Mouse (Mus musculus): ENCODE data around the gene 4930548H24Rik. TPM values are rescaled to one million over a fixed set of nuclear protein-coding genes. Genes with fewer than 3 reads are reported as not detected.

The 4930548H24Rik gene
- not detected in 2 replicates for polyA plus RNA-seq (2015; fragmentation: Nextera tagmentation; extraction: Ambion mirVana)

DNA sequence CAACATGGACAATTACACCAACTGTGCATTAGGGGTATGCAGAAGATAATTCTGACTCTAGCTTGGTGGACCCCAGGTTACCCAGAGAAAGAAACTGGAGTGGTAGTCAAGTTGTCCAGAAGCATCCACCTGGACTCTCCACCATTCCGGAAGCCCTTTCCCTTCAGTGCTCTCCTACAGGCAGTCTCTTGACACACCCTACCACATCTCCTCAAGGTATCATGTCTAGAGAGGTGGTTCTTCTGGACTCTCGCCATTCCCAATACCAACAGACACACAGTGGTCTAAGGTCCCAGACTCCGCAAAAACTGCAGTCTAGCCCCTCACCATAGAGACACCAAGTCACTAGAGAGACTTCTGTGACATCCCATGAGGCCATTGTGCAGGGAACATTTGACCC lies at the start of gene 4930548H24Rik:
Gene 4930548H24Rik (plus strand): TSS at position 301 of the 400 bp plus-strand sequence.
- no peak within 1 kb of the TSS for H3K4me2 ChIP-seq (ENCODE audit: low read depth, low read length)
- no peak within 1 kb of the TSS for H3K4me3 ChIP-seq (replicated peaks; ENCODE audit: low read length)
- no peak for ATAC-seq (ENCODE audit: insufficient read depth, low FRiP score)
- WGBS, result 96% methylated on average over 3 of the region's 3 CpGs
- no peak within 1 kb of the TSS for H3K9ac ChIP-seq (ENCODE audit: low read length)
- H3K9me3 ChIP-seq (replicated peaks; ENCODE audit: control insufficient read depth, low read length), result no peaks in the 10 kb centered on the region
- no peaks in the 10 kb centered on the region for H3K27me3 ChIP-seq (ENCODE audit: control insufficient read depth, insufficient read depth, low read length)
- H3K36me3 ChIP-seq (ENCODE audit: control insufficient read depth, insufficient read depth, low read length), result no peaks in the 10 kb centered on the region
- no peak within 1 kb of the TSS for H3K27ac ChIP-seq (ENCODE audit: low read length)
- H3K4me1 ChIP-seq (ENCODE audit: control insufficient read depth, insufficient read depth, low read length), result no peaks in the 10 kb centered on the region

DNA sequence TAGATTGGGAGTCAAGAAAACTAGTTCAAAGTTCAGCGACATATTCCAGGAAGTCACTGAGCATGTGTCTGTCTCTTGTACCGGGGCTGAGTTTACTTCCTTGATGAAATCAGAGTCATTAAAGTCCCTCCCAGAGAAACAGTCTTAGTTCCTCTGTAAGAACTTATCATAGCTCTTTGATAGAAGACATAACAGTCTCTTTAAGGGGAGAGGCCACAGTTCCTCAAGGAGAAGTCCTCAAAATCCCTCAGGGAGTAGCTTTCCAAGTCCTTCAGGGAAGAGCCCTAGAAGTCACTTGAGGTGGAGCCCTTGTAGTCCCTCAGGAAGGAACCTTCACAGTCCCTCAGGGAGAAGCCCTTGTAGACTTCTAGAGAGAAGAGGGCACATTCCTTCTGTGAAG lies 34.2 kb upstream of the 4930548H24Rik start:
- WGBS, result 82% methylated on average over 2 of the region's 2 CpGs
- Histone ChIP-seq H3K27ac (ENCODE audit: low read length) (0 out of 2 replicates have a peak overlapping the region, but pooled peaks have one; percentile 5), H3K4me1 (ENCODE audit: control insufficient read depth, insufficient read depth, low read length) (peaks cover 9% of the 10 kb centered on the region), H3K9ac (ENCODE audit: low read length) (no peak overlapping the region), H3K9me3 (replicated peaks; ENCODE audit: control insufficient read depth, low read length) (no peaks in the 10 kb centered on the region), H3K27me3 (ENCODE audit: control insufficient read depth, insufficient read depth, low read length) (no peaks in the 10 kb centered on the region; the same call in 1 of the 2 replicates), H3K4me2 (ENCODE audit: low read depth, low read length) (no peak overlapping the region), H3K4me3 (replicated peaks; ENCODE audit: low read length) (no peak overlapping the region), H3K36me3 (ENCODE audit: control insufficient read depth, insufficient read depth, low read length) (no peaks in the 10 kb centered on the region)
- no peak for ATAC-seq (ENCODE audit: insufficient read depth, low FRiP score)

DNA sequence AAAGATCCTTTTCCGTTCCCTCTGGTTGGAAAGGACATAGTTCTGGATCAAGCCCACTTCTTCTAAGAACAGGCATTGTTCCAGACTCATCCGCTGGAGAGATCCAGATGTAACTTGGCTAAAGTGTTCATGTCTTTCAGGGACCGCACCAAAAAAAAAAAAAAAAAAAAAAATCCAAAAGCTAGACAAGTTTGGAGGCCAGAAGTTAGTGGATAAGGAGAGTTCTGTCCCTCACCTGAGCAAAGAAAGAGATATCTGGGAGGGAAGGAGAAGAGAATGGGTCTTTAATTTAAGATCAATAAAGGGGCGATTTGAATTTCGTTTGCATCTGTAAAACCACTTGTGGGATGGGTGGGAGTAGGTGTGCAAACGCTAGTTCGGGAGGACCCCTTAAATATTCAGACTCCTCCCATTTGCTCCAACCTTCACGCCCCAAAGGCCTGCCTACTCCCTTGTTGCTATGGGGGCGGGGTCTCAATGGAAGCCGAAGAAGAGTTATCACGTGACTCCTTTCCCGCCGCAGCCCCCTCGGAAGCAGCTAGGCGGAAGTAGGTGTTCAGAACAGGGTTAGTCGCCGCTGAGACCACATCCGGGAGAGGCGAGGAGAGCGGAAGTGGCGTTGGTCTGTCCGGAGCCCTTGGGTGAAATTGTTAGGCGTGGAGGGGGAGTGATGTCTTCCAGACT lies 33.5 kb upstream of the 4930548H24Rik start, which contains the start of gene Zfp512:
Gene Zfp512 (plus strand): TSS at position 554 of the 684 bp plus-strand sequence.
- ATAC-seq (ENCODE audit: insufficient read depth, low FRiP score), result peak; percentile 100
- peak within 1 kb of the TSS; percentile 79 for H3K9ac ChIP-seq (ENCODE audit: low read length)
- peak within 1 kb of the TSS; percentile 57 for H3K27ac ChIP-seq (ENCODE audit: low read length)
- H3K9me3 ChIP-seq (replicated peaks; ENCODE audit: control insufficient read depth, low read length), result no peaks in the 10 kb centered on the region
- 5% methylated on average over 23 of the region's 23 CpGs for WGBS
- H3K4me1 ChIP-seq (ENCODE audit: control insufficient read depth, insufficient read depth, low read length), result peaks cover 9% of the 10 kb centered on the region
- peak within 1 kb of the TSS; percentile 83 for H3K4me2 ChIP-seq (ENCODE audit: low read depth, low read length)
- H3K27me3 ChIP-seq (ENCODE audit: control insufficient read depth, insufficient read depth, low read length), result no peaks in the 10 kb centered on the region
- no peaks in the 10 kb centered on the region for H3K36me3 ChIP-seq (ENCODE audit: control insufficient read depth, insufficient read depth, low read length)
- H3K4me3 ChIP-seq (replicated peaks; ENCODE audit: low read length), result peak within 1 kb of the TSS; percentile 67

DNA sequence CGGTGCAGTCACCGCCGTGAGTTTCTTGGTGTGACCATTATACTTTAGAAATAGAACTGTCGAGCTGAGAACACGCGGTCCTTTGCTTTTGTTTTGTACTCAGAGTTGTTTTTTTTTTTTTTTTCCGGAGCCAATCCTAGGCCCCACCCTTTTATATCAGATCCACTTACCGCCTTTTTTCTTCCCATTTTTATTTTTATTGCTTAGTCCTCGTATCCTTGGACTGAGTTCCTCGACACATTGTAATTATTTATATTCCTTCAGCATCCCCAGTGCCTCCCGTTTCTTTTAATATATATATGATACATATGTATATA lies 33.0 kb upstream of the 4930548H24Rik start:
- H3K9me3 ChIP-seq (replicated peaks; ENCODE audit: control insufficient read depth, low read length), result no peaks in the 10 kb centered on the region
- no peaks in the 10 kb centered on the region for H3K36me3 ChIP-seq (ENCODE audit: control insufficient read depth, insufficient read depth, low read length)
- WGBS, result under 1% methylated on average over 11 of the region's 11 CpGs
- H3K27me3 ChIP-seq (ENCODE audit: control insufficient read depth, insufficient read depth, low read length), result no peaks in the 10 kb centered on the region
- peak overlapping the region; percentile 67 for H3K4me3 ChIP-seq (replicated peaks; ENCODE audit: low read length)
- H3K4me2 ChIP-seq (ENCODE audit: low read depth, low read length), result peak overlapping the region; percentile 83
- H3K4me1 ChIP-seq (ENCODE audit: control insufficient read depth, insufficient read depth, low read length), result peaks cover 9% of the 10 kb centered on the region
- H3K27ac ChIP-seq (ENCODE audit: low read length), result peak overlapping the region; percentile 57
- ATAC-seq (ENCODE audit: insufficient read depth, low FRiP score), result no peak
- H3K9ac ChIP-seq (ENCODE audit: low read length), result peak overlapping the region; percentile 71

DNA sequence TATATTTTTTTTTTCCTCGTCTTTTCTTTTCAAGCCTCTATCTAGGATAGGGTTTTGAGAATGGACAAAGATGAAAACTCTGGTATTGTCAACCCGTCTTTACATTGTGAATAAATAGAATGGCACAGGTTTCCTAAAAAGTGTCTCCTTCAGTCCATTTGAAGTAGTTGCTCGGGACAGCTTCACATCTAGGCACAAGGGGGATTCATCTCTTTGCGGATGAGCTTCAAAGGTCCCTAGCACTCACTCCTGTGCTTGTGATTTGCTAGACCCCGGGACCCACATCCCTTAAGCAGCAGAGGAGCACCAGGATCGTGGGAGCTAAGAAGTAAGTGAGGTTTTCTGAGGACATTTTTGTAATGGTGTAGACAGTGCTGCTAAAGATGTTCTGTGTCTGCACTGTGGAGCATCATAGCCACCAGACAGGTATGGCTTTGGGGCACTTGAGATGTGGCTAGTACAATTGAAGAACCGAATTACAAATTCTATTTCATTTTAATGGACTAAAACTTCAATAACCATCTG lies 32.6 kb upstream of the 4930548H24Rik start:
- Histone ChIP-seq H3K4me2 (ENCODE audit: low read depth, low read length) (peak overlapping the region; percentile 83), H3K9ac (ENCODE audit: low read length) (peak overlapping the region; percentile 79), H3K9me3 (replicated peaks; ENCODE audit: control insufficient read depth, low read length) (no peaks in the 10 kb centered on the region), H3K27me3 (ENCODE audit: control insufficient read depth, insufficient read depth, low read length) (no peaks in the 10 kb centered on the region), H3K27ac (ENCODE audit: low read length) (no peak overlapping the region), H3K4me3 (replicated peaks; ENCODE audit: low read length) (peak overlapping the region; percentile 67), H3K36me3 (ENCODE audit: control insufficient read depth, insufficient read depth, low read length) (no peaks in the 10 kb centered on the region), H3K4me1 (ENCODE audit: control insufficient read depth, insufficient read depth, low read length) (peaks cover 9% of the 10 kb centered on the region)
- 11% methylated on average over 7 of the region's 7 CpGs for WGBS
- no peak for ATAC-seq (ENCODE audit: insufficient read depth, low FRiP score)

DNA sequence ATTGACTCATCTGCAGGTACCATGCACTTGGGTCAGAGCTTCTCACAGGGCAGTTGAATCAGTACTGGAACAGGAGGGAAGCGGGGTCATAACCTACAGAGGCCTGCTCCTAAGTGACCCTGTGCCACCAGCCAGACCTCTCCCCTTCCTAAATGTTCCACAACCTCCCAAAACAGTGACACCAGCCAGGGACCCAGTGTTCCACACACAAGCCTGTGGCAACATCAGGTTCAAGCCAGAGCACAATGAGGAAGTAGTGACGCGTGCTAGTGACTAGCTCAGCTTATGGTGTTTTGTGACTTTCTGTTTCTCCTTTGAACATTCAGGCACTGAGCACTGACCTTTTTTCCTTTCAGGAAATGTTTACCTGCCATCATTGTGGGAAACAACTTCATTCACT lies 17.7 kb upstream of the 4930548H24Rik start:
- no peak overlapping the region for H3K9ac ChIP-seq (ENCODE audit: low read length)
- no peaks in the 10 kb centered on the region for H3K9me3 ChIP-seq (replicated peaks; ENCODE audit: control insufficient read depth, low read length)
- H3K4me1 ChIP-seq (ENCODE audit: control insufficient read depth, insufficient read depth, low read length), result no peaks in the 10 kb centered on the region
- no peaks in the 10 kb centered on the region for H3K27me3 ChIP-seq (ENCODE audit: control insufficient read depth, insufficient read depth, low read length)
- ATAC-seq (ENCODE audit: insufficient read depth, low FRiP score), result no peak
- peaks cover 19% of the 10 kb centered on the region for H3K36me3 ChIP-seq (ENCODE audit: control insufficient read depth, insufficient read depth, low read length)
- no peak overlapping the region for H3K27ac ChIP-seq (ENCODE audit: low read length)
- no peak overlapping the region for H3K4me3 ChIP-seq (replicated peaks; ENCODE audit: low read length)
- no peak overlapping the region for H3K4me2 ChIP-seq (ENCODE audit: low read depth, low read length)
- WGBS, result 83% methylated on average over 3 of the region's 3 CpGs

DNA sequence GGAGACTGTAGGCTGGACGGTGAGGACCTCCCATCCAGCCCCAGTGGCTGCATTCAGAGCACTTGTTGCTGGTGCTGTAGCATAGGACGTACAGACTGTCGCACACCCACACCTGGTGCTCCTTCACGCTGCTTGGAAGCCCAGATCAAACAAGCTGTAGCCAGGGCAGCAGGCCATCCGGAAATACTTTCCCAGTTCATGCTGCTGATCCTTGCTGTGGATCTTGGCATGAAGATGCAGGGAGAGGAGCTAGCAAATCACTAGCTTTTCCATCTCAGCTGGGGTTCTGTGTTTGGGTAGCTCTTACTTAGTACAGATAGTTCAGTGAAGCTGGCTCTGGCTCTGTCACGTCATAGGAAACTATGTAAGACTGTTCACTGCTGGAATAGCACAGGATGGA lies 15.8 kb upstream of the 4930548H24Rik start:
- 93% methylated on average over 6 of the region's 6 CpGs for WGBS
- H3K9ac ChIP-seq (ENCODE audit: low read length), result no peak overlapping the region
- no peak for ATAC-seq (ENCODE audit: insufficient read depth, low FRiP score)

DNA sequence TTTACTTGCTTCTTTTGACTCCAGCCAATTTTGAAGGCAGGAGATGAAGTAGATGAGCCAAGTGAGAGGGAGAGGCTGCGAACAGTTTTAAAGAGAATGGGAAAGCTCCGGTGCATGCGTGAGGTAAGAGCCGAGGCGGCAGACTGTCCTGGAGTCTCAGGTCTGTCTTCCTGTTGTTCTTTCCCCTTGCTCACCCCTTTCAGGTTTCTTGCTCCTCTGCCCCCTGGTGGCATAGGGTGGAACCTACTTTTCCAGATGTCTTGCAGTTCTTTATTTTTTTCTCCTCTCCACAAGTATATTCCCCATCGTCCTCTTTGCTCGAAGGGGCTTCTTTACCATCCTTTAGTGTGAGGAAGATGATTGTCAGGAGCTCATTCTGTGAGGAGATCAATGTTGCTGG lies 15.2 kb upstream of the 4930548H24Rik start:
- Histone ChIP-seq H3K4me3 (replicated peaks; ENCODE audit: low read length) (no peak overlapping the region), H3K4me1 (ENCODE audit: control insufficient read depth, insufficient read depth, low read length) (no peaks in the 10 kb centered on the region), H3K27me3 (ENCODE audit: control insufficient read depth, insufficient read depth, low read length) (no peaks in the 10 kb centered on the region), H3K27ac (ENCODE audit: low read length) (no peak overlapping the region), H3K9ac (ENCODE audit: low read length) (no peak overlapping the region), H3K4me2 (ENCODE audit: low read depth, low read length) (no peak overlapping the region), H3K9me3 (replicated peaks; ENCODE audit: control insufficient read depth, low read length) (no peaks in the 10 kb centered on the region), H3K36me3 (ENCODE audit: control insufficient read depth, insufficient read depth, low read length) (peaks cover 29% of the 10 kb centered on the region)
- WGBS, result 72% methylated on average over 7 of the region's 7 CpGs
- ATAC-seq (ENCODE audit: insufficient read depth, low FRiP score), result no peak

More for the DNA sequence above, 15.8 kb upstream of the 4930548H24Rik start:
- Histone ChIP-seq H3K4me2 (ENCODE audit: low read depth, low read length) (no peak overlapping the region), H3K27ac (ENCODE audit: low read length) (no peak overlapping the region), H3K4me1 (ENCODE audit: control insufficient read depth, insufficient read depth, low read length) (no peaks in the 10 kb centered on the region), H3K4me3 (replicated peaks; ENCODE audit: low read length) (no peak overlapping the region), H3K27me3 (ENCODE audit: control insufficient read depth, insufficient read depth, low read length) (no peaks in the 10 kb centered on the region), H3K36me3 (ENCODE audit: control insufficient read depth, insufficient read depth, low read length) (peaks cover 28% of the 10 kb centered on the region), H3K9me3 (replicated peaks; ENCODE audit: control insufficient read depth, low read length) (no peaks in the 10 kb centered on the region)

DNA sequence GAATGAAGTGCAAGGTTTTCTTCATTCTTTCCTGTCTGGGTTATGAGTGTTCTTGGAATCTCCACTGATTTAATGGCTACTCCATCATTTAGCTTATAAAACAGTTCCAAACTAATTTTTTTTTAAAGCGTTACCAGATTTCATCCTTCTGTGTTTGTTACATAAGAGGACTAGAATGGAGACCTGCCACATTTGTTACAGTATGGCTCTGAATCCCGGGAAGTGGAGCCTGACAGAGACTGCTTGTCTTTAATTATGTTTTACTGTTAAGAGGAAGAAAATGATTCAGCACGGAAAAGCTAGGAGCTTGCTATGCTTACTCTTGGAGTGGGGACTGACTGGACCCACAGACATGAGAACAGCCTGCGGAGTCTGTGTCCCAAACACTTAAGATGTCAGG lies 5.0 kb upstream of the 4930548H24Rik start:
- Histone ChIP-seq H3K9ac (ENCODE audit: low read length) (no peak overlapping the region), H3K4me3 (replicated peaks; ENCODE audit: low read length) (no peak overlapping the region), H3K4me1 (ENCODE audit: control insufficient read depth, insufficient read depth, low read length) (no peaks in the 10 kb centered on the region), H3K36me3 (ENCODE audit: control insufficient read depth, insufficient read depth, low read length) (peaks cover 22% of the 10 kb centered on the region), H3K4me2 (ENCODE audit: low read depth, low read length) (no peak overlapping the region), H3K9me3 (replicated peaks; ENCODE audit: control insufficient read depth, low read length) (no peaks in the 10 kb centered on the region), H3K27ac (ENCODE audit: low read length) (no peak overlapping the region), H3K27me3 (ENCODE audit: control insufficient read depth, insufficient read depth, low read length) (no peaks in the 10 kb centered on the region)
- no peak for ATAC-seq (ENCODE audit: insufficient read depth, low FRiP score)
- 89% methylated on average over 4 of the region's 4 CpGs for WGBS

All from stomach, embryonic 16.5 days (tissue).